In the genomic region with DNA sequence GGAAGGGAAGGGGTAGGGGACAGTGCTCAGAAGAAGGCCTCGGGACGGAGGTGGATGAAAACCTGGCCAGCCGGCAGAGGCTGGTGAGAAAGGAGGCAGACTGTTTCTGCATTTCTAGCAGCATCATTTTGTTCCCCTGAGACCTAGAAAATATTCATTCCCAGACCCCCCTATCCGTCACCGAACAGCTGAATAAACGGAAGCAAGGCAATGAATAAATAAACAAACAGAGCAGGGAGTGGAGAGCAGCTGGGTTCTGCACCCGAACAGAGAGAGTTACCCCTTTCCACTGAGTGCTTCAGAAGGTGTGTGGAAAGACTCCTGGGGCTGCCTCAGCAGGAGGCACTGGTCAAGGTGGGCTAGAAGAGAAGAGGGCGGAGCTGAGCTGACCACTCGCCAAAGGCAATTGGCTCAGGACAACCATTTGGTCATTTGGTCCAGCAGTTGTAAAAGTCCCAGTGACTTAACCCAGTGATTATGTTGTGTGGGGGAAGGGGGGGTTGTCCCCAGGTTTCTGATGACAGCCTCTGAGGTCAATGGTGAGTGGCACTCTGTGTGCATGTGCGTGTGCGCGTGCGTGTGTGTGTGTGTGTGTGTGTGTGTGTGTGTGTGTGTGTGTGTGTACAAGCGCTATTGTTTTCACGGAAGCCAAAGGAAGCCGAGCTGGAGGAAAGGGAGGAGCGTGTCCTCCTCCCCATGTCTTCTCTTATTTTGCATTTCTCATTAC, we compare ENCODE assay signal across 14 mouse cellular contexts.
DNase-seq lines count a peak whose midpoint lies in the region; ATAC-seq and TF ChIP-seq lines count a peak whose summit lies in the region.
"Had no signal": no experiment of that assay in that cellular context is flagged by ENCODE, and none has a peak within 500 bp of the region (broad histone marks: within the 10 kb centered on the region; RNA-seq: fewer than 3 reads in every experiment).

No protein-coding gene starts in this region.

- TF ChIP-seq CTCF in brain, embryonic 14.5 days (IDR thresholded peaks at IDR 0.05; ENCODE audit: borderline replicate concordance, extremely low read depth, insufficient read depth, insufficient read length) = no peak

- ATAC-seq in kidney, embryonic 14.5 days (ENCODE audit: low FRiP score, low TSS enrichment) = 0 out of 2 replicates have a peak, but pooled peaks have one; percentile 32
- no peak for ATAC-seq in CD4-positive, CD25-positive, alpha-beta regulatory T cell, adult 4 months
- ATAC-seq: lung, postnatal 0 days had no signal

- TF ChIP-seq POLR2A in brain, embryonic 14.5 days (IDR thresholded peaks at IDR 0.05; ENCODE audit: borderline replicate concordance, extremely low read depth, insufficient read depth, insufficient read length, poor library complexity, severe bottlenecking) = no peak

- no peaks in the 10 kb centered on the region; the same call in 1 of the 2 replicates for H3K27me3 ChIP-seq in kidney, embryonic 14.5 days (ENCODE audit: control insufficient read depth, insufficient read depth, low read length)
- H3K27me3 ChIP-seq: CH12.LX; liver, embryonic 13.5 days had no signal

- no peak overlapping the region; the same call in 1 of the 2 replicates for H3K4me2 ChIP-seq in kidney, embryonic 14.5 days (replicated peaks; ENCODE audit: low read depth, low read length)
- H3K4me2 ChIP-seq: heart, embryonic 15.5 days; liver, embryonic 13.5 days had no signal

- DNase-seq in kidney, adult 8-10 months = no peak
- DNase-seq in brain, embryonic 14.5 days (ENCODE audit: low read depth) = peak; percentile 35
- DNase-seq in embryo, embryonic 11 days = peak; percentile 19
- peak; percentile 9 to 40 for DNase-seq in kidney, postnatal 25 days
- no peak for DNase-seq in frontal cortex, postnatal 36 days (ENCODE audit: low spot score in 2 of 2)
- DNase-seq: cerebellum, postnatal 14 days; liver, embryonic 13.5 days; thymus, postnatal 25 days had no signal

- H3K27ac ChIP-seq in kidney, embryonic 14.5 days (ENCODE audit: low read depth, low read length) = no peak overlapping the region
- H3K27ac ChIP-seq: forebrain, embryonic 10.5 days; heart, embryonic 15.5 days; liver, embryonic 13.5 days had no signal

- H3K36me3 ChIP-seq in kidney, embryonic 14.5 days (ENCODE audit: control insufficient read depth, insufficient read depth, low read length) = no peaks in the 10 kb centered on the region
- H3K36me3 ChIP-seq: forebrain, embryonic 10.5 days; heart, embryonic 15.5 days; liver, embryonic 13.5 days had no signal

- H3K9me3 ChIP-seq in kidney, embryonic 14.5 days (ENCODE audit: control insufficient read depth, low read length) = no peaks in the 10 kb centered on the region
- H3K9me3 ChIP-seq: forebrain, embryonic 10.5 days; heart, embryonic 15.5 days; liver, embryonic 13.5 days had no signal

- H3K9ac ChIP-seq in kidney, embryonic 14.5 days (ENCODE audit: low read depth, low read length) = no peak overlapping the region
- H3K9ac ChIP-seq: heart, embryonic 15.5 days; liver, embryonic 13.5 days had no signal

- no peaks in the 10 kb centered on the region; the same call in 1 of the 2 replicates for H3K4me1 ChIP-seq in kidney, embryonic 14.5 days (ENCODE audit: control insufficient read depth, insufficient read depth, low read length)
- H3K4me1 ChIP-seq: heart, embryonic 15.5 days; liver, embryonic 13.5 days had no signal

- H3K4me3 ChIP-seq in kidney, embryonic 14.5 days (ENCODE audit: low read length) = no peak overlapping the region
- H3K4me3 ChIP-seq: forebrain, embryonic 10.5 days; heart, embryonic 15.5 days; liver, embryonic 13.5 days had no signal

- WGBS in kidney, embryonic 14.5 days = 55% methylated on average over 17 of the region's 17 CpGs

Comparison
In these comparisons a context has a peak if more than half of its experiments do, and no peak if none do; other contexts are left out.
1. DNase-seq: peak in brain, embryonic 14.5 days (single experiment), embryo, embryonic 11 days (single experiment) and kidney, postnatal 25 days (2 of 2); none in kidney, adult 8-10 months (0 of 2) and frontal cortex, postnatal 36 days (0 of 2).